Mouse (Mus musculus) left cerebral cortex, postnatal 25 days (tissue): ENCODE results near the gene Pnma3. TPM values are rescaled to one million over a fixed set of nuclear protein-coding genes. Genes with fewer than 3 reads are reported as not detected.
A peak's percentile ranks its signal among the peaks of the same experiment; 100 is the strongest.
"Not testable (repeated sequence)": the region's sequence is repeated elsewhere in the genome, so short reads cannot be mapped to it uniquely, and the experiment has no call there.

ENCODE experiments used
- DNase-seq, 2 experiments: peaks; one replicate each; pipeline ENCODE4 v3.0.0; 2022; ENCODE audit warnings: low spot score in 2 of 2, mixed read lengths in 1 of 2
- intact Hi-C: fragments of 180-260 bp; cut with DNase I; formaldehyde crosslinking; loops from one replicate; pipeline ENCODE4 v1.15.1; 2025
- total RNA-seq, 2 experiments: library from RNA; stranded (reverse); gene quantifications; 2 replicates each; pipeline ENCODE4 v1.2.3; 2021

The Pnma3 gene
- total RNA-seq, result 10 to 100 TPM; 12.2 to 14.8 TPM

- DNase-seq, result no peak
- intact Hi-C loops, result loop anchor here (5.0 to 10.0 kb wide), 2 partner anchors 160 to 423 kb away; partner anchors contain the start of gene F8a
These were observed at the start of gene Pnma3 for GRCm38 (mm10) chrX:73064415-73064793. TSS of gene Pnma3 (plus strand) at chrX:73064787.

GRCm38 (mm10) chrX:73037003-73037402, 27.6 kb upstream of the Pnma3 start, which contains the start of gene Pnma5:
TSS of gene Pnma5 (minus strand) at chrX:73037103.
- intact Hi-C loops, result no loop called here
- DNase-seq, result no peak

GRCm38 (mm10) chrX:73038831-73039230, 25.8 kb upstream of the Pnma3 start:
- intact Hi-C loops, result no loop called here

GRCm38 (mm10) chrX:73039666-73040065, 24.9 kb upstream of the Pnma3 start:
- no peak for DNase-seq
- intact Hi-C loops, result no loop called here

More at GRCm38 (mm10) chrX:73038831-73039230, 25.8 kb upstream of the Pnma3 start:
- DNase-seq, result no peak

GRCm38 (mm10) chrX:73053860-73054563, 10.6 kb upstream of the Pnma3 start:
- intact Hi-C loops, result loop anchor here (5.0 to 10.0 kb wide), 4 partner anchors 381 to 1361 kb away; partner anchors contain the start of gene Trex2
- peak; percentile 92 to 95 for DNase-seq

GRCm38 (mm10) chrX:73061528-73061927, 3.1 kb upstream of the Pnma3 start:
- intact Hi-C loops, result loop anchor here (5.0 to 10.0 kb wide), 2 partner anchors 163 to 426 kb away; partner anchors contain the start of gene F8a

GRCm38 (mm10) chrX:73062323-73062722, 2.3 kb upstream of the Pnma3 start:
- intact Hi-C loops, result loop anchor here (5.0 to 10.0 kb wide), 2 partner anchors 162 to 425 kb away; partner anchors contain the start of gene F8a
- DNase-seq, result no peak

More at GRCm38 (mm10) chrX:73061528-73061927, 3.1 kb upstream of the Pnma3 start:
- no peak for DNase-seq

- intact Hi-C loops, result loop anchor here (5.0 to 10.0 kb wide), 2 partner anchors 161 to 424 kb away; partner anchors contain the start of gene F8a
These were observed 824 bp upstream of the Pnma3 start for GRCm38 (mm10) chrX:73063512-73064414.

GRCm38 (mm10) chrX:73066765-73067312, 2.3 kb downstream of the Pnma3 start:
- DNase-seq, result not testable (repeated sequence)
- intact Hi-C loops, result loop anchor here (10.0 kb wide), 1 partner anchor 158 kb away; the partner anchor contains the start of gene F8a

More at GRCm38 (mm10) chrX:73063512-73064414, 824 bp upstream of the Pnma3 start:
- DNase-seq, result peak; percentile 12 to 24

- intact Hi-C loops, DNase-seq: not testable (repeated sequence)
These were observed 17.9 kb downstream of the Pnma3 start, which contains the start of gene Xlr4a for GRCm38 (mm10) chrX:73082267-73083055. TSS of gene Xlr4a (minus strand) at chrX:73082478.

- intact Hi-C loops, result not testable (repeated sequence)
- peak in 1 of 2 experiments; percentile 22 for DNase-seq
These were observed 32.4 kb downstream of the Pnma3 start, which contains the start of gene Xlr3a for GRCm38 (mm10) chrX:73096941-73097508. TSS of gene Xlr3a (minus strand) at chrX:73097095.

- intact Hi-C loops, DNase-seq: not testable (repeated sequence)
These were observed 52.2 kb downstream of the Pnma3 start, which contains the start of gene Gm14685 for GRCm38 (mm10) chrX:73116747-73117146. TSS of gene Gm14685 (plus strand) at chrX:73117047.

Other genes with a start within 250 kb of the Pnma3 start
- gene Gabrq, start 239.6 kb upstream of the Pnma3 start, total RNA-seq, result 1 to 10 TPM; 2.0 to 2.7 TPM
- gene Cetn2, start 146.4 kb upstream of the Pnma3 start, total RNA-seq, result 10 to 100 TPM; 51.5 to 52.6 TPM
- 10 to 100 TPM; 23.0 to 25.8 TPM for gene Nsdhl, start 146.2 kb upstream of the Pnma3 start, total RNA-seq
- under 1 TPM; 0.34 to 0.55 TPM for gene Zfp185, start 77.4 kb upstream of the Pnma3 start, total RNA-seq
- under 1 TPM; 0.21 to 0.48 TPM for gene Pnma5, start 27.7 kb upstream of the Pnma3 start, total RNA-seq
- gene Xlr4a, start 17.7 kb downstream of the Pnma3 start, total RNA-seq, result 1 to 10 TPM in 1 of 2 experiments, under 1 TPM in 1; 0.96 to 1.6 TPM
- 1 to 10 TPM; 2.0 to 3.0 TPM for gene Xlr3a, start 32.3 kb downstream of the Pnma3 start, total RNA-seq
- gene Gm14685, start 52.3 kb downstream of the Pnma3 start, total RNA-seq, result 1 to 10 TPM; 1.0 to 2.5 TPM
- not detected for gene Xlr5b, start 84.0 kb downstream of the Pnma3 start, total RNA-seq
- under 1 TPM in 1 of 2 experiments, not detected in 1; 0.62 TPM for gene DXBay18, start 84.7 kb downstream of the Pnma3 start, total RNA-seq
- not detected for gene Spin2d, start 112.2 kb downstream of the Pnma3 start, total RNA-seq
- gene Xlr3b, start 127.4 kb downstream of the Pnma3 start, total RNA-seq, result 1 to 10 TPM; 5.1 to 8.5 TPM
- under 1 TPM; 0.53 to 0.55 TPM for gene Xlr4b, start 149.5 kb downstream of the Pnma3 start, total RNA-seq
- gene F8a, start 163.5 kb downstream of the Pnma3 start, total RNA-seq, result 10 to 100 TPM; 15.0 to 21.2 TPM
- not detected for gene Xlr4c, start 178.3 kb downstream of the Pnma3 start, total RNA-seq
- gene Xlr3c, start 200.6 kb downstream of the Pnma3 start, total RNA-seq, result not detected
- not detected for gene Xlr5a, start 228.2 kb downstream of the Pnma3 start, total RNA-seq
- not detected for gene Xlr5c, start 228.2 kb downstream of the Pnma3 start, total RNA-seq